Mouse (Mus musculus): Measurements from ENCODE around the gene Rbm19.

The Rbm19 gene

DNA sequence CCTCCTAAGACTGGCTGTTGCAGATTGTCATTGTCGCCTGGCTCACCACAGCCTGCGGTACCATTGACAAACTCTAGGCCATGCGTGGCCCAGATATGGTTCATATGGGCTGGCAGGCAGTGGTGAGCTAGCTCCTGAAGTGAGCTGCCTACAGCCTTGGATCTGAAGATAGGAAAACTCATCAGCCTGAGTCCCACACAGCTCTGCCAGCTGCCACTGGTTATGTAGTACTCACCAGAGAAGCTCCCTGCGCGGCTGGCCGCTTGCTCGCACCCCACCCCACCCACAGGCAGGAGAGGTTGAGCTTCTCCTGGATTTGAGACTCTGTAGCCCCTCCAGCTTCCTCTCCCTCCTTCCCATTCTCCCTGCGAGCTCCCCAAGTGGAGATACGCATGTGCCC is 32.0 kb downstream of the Rbm19 start:
- no peak for TF ChIP-seq GATA4 (IDR thresholded peaks at IDR 0.05; ENCODE audit: insufficient replicate concordance, low read length)

DNA sequence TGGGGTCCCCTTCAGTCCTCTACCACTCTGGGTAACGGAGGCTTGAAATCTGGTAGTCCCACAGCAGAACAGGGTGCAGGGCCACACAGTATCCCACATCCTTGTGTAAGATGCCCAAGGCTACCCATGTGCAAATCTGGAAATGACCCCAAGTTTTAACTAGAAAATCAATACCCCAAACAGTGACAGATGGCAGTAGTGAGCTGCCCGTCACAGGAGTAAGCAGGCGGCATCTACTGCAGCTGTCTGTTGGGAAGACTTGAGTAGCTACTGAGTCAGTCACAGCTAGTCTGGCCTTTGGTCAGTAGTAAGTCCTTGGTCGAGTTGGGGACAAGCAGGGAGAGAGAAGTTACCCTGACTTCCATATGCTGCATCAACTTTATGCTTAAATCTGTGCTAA is 34.9 kb downstream of the Rbm19 start:
- no peak for TF ChIP-seq GATA4 (IDR thresholded peaks at IDR 0.05; ENCODE audit: insufficient replicate concordance, low read length)

DNA sequence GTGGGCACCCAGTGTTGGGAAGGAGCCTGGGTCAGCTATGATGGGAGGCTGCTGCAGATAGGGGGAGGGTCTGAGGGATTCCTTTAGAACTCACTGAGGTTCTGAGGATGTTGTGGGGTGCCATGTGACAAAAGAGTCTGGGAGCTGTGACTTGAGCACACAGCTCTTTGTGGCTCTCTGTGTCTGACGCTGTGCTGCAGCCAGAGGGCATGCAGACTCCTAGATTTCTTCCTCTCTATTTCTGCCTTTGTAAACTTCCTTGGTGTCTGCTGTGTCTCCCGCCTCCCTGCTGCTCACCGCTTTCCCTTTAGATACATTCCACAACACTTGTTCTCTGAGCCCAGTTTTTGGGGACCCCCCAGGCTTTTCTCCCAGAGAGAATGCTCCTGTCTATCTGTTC is 36.9 kb downstream of the Rbm19 start:
- TF ChIP-seq GATA4 (IDR thresholded peaks at IDR 0.05; ENCODE audit: insufficient replicate concordance, low read length) = no peak

DNA sequence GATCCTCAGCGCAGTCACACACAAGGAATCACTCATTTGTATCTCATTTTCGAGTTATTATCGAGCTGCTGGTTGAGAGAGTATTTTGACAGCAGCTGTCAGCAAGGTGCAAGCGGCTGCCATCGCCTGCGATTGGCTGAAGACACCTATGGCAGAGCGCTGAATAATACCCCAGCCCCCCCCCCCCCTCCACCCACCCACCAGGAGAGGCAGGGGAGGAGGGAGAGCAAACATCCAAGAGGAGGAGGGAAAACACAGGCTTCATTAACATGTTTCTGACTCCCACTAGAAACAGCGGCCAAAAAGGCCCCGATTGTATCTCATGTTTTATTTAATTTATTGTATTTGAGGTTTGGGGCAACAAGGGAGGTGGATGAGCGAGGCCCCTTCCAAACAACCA is 39.4 kb downstream of the Rbm19 start:
- no peak for TF ChIP-seq GATA4 (IDR thresholded peaks at IDR 0.05; ENCODE audit: insufficient replicate concordance, low read length)

DNA sequence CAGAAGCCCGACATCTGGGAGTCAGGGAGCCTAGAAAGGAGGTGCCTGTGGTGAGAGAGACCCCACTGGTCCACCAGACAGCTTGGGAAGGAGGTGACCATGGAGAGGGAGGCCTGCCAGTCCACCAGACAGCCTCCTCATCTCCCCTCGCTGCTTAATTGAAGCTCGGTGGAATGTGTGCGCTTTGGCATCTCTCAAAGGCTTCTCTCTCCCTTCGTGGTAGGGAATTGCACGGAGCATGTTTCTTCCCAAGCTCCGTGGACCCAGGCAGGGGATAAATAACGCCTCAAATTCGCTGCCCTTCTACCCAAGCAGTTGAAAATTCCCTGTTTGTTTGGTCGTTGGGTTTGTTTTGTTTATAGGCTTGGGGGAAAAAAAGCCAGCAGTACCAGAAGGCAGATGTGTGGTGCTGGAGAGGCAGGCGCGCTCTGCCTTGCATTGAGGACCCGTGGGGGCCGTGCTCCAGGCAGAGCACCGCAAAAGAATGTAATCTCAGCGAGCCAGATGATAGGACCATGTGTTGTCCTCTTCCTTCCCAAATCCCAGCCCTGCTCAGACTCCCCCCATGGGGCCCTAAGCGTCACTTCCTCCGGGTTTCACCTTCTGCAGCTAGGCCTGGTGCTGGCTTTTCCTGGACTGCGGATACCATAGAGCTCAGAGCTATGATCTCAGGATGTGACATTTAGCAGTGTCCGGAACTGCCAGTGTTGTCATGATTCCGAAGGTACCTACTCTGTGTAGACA is 40.1 kb downstream of the Rbm19 start:
- TF ChIP-seq GATA4 (IDR thresholded peaks at IDR 0.05; ENCODE audit: insufficient replicate concordance, low read length) = no peak

DNA sequence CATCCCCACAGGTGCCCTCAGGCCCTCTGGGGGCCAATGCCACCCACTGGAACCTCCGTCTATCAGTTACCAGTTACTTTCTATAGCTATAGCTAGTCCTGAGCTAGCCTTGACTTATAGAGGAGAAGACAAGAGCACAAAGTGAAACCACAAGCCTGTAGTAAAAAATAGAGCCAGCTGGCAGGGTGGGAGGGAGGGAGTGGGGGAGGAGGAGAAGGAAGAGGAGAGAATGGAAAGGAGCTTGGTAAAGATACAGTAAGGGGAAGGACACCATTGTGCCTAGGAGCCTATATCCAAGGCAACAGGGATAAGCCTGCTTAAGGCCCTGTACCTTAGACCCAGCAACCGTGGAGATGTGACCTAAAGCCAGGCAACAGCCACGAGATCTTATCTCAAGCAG is 40.9 kb downstream of the Rbm19 start:
- TF ChIP-seq GATA4 (IDR thresholded peaks at IDR 0.05; ENCODE audit: insufficient replicate concordance, low read length) = no peak

DNA sequence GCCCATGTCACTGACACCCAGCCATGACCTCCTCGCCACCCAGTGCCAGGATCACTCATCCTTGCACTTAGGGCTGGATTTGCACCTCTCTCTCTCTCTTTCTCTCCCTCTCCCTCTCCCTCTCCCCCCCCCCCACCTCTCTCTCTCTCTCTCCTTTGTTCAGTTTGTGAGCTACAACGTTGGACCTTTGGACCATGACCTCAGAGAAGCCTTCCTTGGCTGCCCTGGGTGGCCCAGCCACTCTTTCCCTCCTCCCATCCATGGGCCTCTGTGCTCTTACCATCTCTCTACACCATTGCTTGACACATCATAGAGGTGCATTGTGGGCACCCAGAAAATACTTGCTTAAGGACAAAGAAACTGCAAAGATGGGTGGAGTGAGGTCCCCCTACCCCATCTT is 42.2 kb downstream of the Rbm19 start:
- TF ChIP-seq GATA4 (IDR thresholded peaks at IDR 0.05; ENCODE audit: insufficient replicate concordance, low read length) = no peak

DNA sequence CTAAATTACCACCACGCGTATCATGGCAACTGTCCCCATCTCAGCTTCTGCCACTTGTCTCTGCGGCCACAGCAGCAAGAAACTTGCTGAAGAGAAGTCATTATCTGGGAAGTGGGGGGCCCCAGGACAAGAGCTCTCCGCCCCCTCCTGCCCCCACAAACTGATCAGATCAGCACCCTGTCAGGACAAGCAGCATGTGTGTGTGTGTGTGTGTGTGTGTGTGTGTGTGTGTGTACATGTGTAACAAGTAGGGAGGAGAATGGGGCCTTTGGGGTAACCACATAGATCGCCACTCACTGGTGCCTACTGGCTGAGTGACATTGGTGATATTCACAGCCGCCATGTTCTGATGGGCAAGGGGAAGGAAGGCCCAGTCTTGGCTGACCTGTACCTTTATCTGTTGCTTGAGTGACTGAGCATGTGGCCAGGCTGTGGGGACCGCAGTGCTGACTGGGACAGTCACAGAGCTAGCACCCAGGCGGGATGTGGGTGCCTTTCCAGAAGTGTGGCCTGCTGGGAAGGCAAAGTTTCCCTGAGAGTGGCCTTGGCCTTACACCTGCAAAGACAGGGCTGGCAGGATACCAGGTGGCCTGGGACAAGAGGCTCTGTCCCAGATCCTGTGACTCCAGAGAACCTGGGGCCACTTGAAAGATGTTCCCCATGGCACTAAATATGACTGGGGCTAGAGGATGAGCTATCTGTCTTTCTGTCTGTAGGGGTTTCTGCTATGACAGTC is 44.8 kb downstream of the Rbm19 start:
- TF ChIP-seq GATA4 (IDR thresholded peaks at IDR 0.05; ENCODE audit: insufficient replicate concordance, low read length) = peak; percentile 21; the same call in 1 of the 2 replicates

DNA sequence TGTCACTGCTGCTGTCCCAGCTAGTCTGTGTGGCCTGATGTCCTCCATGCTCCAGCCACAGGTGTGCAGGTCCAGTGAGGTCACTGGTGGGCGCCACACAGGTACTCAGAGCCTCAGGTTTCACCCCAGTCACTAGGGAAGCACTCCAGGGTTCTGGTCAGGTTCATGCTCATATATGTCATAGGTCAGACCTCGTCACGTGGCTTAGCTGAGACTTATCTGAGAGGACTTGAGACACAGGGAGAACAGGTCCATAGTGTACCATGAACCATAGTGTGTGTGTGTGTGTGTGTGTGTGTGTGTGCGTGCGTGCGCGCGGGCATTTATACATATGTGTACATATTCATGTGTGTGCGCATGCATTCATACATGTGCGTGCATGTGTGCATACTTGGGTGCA is 46.4 kb downstream of the Rbm19 start:
- no peak for TF ChIP-seq GATA4 (IDR thresholded peaks at IDR 0.05; ENCODE audit: insufficient replicate concordance, low read length)

DNA sequence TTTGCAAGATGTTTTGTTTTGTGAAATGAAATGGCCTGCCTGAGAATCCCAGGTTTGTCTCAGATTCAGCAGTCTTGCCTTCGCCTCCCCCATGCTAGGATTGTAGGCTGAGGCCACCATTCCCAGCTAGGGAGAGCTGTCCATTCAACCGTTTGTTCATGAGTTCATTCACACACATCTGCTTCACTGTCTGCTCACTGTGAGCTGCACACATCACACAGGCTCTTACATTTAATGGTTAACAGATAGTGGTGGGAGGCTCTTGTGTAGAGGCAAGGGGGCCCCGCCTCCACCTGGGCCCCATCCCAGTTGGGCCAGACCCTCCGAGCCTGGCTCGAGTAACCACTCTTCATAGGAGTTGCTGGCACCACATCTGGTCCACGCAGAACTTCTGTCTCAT is 47.2 kb downstream of the Rbm19 start:
- no peak for TF ChIP-seq GATA4 (IDR thresholded peaks at IDR 0.05; ENCODE audit: insufficient replicate concordance, low read length)

DNA sequence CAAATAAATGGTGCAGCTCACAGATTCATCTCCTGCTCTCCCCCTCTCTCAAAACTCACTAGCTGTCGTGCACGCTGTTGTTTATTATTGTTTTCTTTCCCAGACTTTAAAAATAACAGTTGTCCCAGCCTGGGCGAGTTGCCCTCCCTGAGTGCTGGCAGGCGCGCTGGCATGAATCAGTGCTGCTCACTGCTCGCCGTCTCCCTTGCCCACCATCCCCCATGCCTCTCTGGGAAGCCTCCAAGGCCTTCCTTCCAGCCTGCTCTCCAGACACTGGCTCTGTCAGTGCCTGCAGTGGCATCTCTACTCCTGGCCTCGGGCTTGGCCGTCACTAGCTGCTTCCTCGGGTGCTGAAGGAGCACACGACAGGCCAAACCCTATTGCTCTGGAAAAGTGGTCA is 48.2 kb downstream of the Rbm19 start:
- no peak for TF ChIP-seq GATA4 (IDR thresholded peaks at IDR 0.05; ENCODE audit: insufficient replicate concordance, low read length)

DNA sequence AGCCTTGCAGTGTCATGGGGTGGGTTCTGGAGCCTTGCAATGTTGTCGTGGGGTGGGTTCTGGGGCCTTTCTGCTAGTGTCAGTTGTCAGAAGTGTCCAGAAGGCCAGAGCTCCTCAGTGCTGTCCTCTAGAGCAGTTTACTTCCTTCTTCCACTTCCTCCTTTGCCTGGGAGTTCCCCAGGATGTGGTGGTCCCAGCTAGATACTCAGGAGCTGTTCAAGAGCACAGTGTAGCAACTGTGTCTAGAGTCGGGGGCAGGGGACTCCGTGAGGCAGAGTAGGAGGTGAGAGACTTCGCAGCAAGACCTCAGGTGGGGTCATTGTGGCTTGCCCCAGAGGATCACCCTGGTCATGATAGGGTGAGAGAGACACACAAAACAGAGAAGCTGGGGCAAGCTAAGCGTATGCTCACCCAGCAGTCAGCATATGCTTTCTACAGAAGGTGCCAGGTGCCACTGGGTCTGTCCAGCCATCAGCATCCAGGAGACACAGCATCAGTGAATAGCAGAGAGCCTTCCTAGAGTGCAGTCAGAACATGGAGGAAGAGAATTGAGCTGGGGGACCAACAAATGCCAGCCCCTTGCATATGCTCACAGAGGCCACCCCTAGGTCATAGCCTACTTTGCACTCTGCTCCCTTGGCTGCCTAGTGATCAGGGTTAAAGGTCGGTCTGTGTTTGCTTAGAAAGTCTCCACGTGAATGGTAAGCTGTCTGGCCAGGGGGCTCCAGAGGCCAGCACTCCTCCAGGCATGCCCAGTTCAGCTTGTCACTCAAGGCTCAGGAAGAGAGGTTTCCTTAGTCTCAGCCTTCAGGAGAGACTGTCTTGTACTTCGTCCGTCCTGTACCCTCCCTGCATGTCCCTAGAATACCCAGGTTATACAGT is 49.0 kb downstream of the Rbm19 start:
- no peak for TF ChIP-seq GATA4 (IDR thresholded peaks at IDR 0.05; ENCODE audit: insufficient replicate concordance, low read length)

DNA sequence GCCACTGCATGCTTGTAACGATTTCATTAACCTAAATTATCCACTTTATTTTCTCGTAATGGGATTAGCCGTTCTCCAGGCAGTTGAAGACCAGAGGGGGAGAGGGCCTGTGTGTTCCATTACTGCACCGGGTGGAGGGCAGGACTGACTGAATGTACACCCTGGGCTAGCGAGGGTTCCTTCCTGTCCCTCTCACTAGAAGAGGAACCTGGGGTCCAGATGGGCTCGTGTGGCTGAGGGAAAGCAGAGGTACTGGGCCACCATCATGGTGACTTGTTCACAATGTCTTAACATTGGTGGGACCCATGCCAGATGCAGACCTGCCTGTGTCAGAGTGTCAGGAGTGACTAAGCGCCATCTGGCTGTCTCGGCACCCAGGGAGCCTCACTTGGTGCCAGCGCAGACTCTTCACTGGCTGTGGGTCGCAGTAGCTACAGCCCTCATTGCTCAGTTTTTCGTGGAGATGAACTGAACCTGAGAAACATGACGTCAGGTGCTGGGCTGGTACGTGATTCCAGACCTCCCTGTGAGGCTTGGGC is 51.6 kb downstream of the Rbm19 start:
- TF ChIP-seq GATA4 (IDR thresholded peaks at IDR 0.05; ENCODE audit: insufficient replicate concordance, low read length) = no peak

DNA sequence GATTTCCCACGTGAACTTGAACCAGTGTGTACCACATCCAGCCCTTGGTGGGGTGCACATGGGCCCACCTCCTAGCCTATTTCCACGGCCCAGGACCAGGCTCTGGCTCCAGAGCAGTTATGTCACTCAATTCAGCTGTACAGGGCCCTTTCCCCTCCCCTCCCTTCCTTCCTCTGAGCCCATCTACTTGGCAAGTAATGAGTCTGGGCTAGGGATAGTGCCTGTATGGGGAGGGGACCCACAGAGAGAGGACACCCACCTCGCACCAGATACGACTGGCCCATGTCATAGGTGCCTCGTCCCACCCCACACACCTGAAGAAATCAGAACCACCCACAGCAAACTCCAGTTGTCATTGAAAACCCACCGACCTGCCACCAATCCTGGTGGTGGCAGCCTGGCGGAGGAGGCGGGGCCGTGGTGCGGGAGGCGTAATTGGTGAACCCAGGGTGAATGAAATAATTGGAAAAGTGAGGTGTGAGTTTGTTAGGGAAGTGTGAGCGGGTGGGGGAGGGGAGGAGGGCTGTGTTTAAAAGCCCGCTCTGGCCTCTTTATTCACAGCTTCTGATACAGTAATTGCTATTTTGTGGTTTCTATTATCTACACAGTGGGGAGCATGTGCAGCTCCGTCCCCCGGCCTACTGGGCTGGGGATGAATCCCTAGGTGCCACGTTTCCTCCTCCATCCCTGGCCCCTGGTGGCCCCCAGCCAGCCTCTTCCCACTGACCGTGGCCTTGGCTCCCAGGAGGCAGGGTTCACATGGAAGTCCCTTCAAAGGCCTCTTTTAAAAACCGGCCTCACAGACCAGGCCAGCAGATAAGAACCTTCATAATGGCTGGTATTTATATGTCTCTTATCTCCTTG is 55.8 kb downstream of the Rbm19 start:
- TF ChIP-seq GATA4 (IDR thresholded peaks at IDR 0.05; ENCODE audit: insufficient replicate concordance, low read length) = no peak

DNA sequence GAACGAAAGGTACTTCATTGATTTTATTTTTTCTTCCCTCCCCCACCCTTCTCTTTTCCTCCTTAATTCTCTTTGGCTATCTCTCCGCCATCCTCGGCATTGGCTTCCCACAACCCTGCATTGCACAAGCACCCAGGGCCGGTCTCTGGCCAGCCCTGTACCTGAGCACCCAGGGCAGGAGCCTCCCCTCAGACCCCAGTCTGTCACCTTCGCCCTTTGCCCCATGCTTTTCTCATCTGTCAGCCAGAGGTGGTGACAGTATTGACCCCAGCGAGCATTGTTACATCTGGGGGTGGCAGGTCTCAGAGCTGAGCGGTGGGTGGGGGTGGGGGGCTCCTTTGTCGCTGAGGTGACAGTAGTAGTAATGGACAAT is 56.5 kb downstream of the Rbm19 start:
- no peak for TF ChIP-seq GATA4 (IDR thresholded peaks at IDR 0.05; ENCODE audit: insufficient replicate concordance, low read length)

All from liver, adult (tissue).